Mouse (Mus musculus) forebrain, embryonic 13.5 days (tissue): ENCODE data around the gene Cbl. TPM values are rescaled to one million over a fixed set of nuclear protein-coding genes. Genes with fewer than 3 reads are reported as not detected.
"Not testable (repeated sequence)": the region's sequence is repeated elsewhere in the genome, so short reads cannot be mapped to it uniquely, and the experiment has no call there.

Experiments
- ATAC-seq: fragments of 200-750 bp; cut with Nextera tagmentation; 2 replicates; pipeline ENCODE4 v1.8.0; 2017
- H3K27ac ChIP-seq: fragments of 300-500 bp; sonication (generic); 2 replicates; pipeline ENCODE4 v1.5.1; 2015; ENCODE audit warnings: inconsistent platforms, mild to moderate bottlenecking, moderate library complexity
- H3K27me3 ChIP-seq: fragments of 300-500 bp; sonication (generic); 2 replicates; pipeline ENCODE4 v1.6.1; 2015; ENCODE audit warnings: mild to moderate bottlenecking, inconsistent platforms
- H3K36me3 ChIP-seq: fragments of 300-500 bp; sonication (generic); 2 replicates; pipeline ENCODE4 v1.6.1; 2015; ENCODE audit warnings: mild to moderate bottlenecking, inconsistent platforms; ENCODE audit not compliant: poor library complexity, severe bottlenecking
- H3K4me1 ChIP-seq: fragments of 300-500 bp; sonication (generic); 2 replicates; pipeline ENCODE4 v1.6.1; 2015; ENCODE audit warnings: inconsistent platforms
- H3K4me2 ChIP-seq: fragments of 300-500 bp; sonication (generic); 2 replicates; pipeline ENCODE4 v1.6.1; 2015; ENCODE audit warnings: inconsistent platforms, mild to moderate bottlenecking, moderate library complexity
- H3K4me3 ChIP-seq: fragments of 300-500 bp; sonication (generic); 2 replicates; pipeline ENCODE4 v1.5.1; 2015; ENCODE audit warnings: mild to moderate bottlenecking, inconsistent platforms
- H3K9ac ChIP-seq: fragments of 300-500 bp; sonication (generic); 2 replicates; pipeline ENCODE4 v1.6.1; 2015; ENCODE audit warnings: mild to moderate bottlenecking, inconsistent platforms
- H3K9me3 ChIP-seq: fragments of 300-500 bp; sonication (generic); replicated peaks from 2 replicates; pipeline ENCODE4 v1.6.1; 2016; ENCODE audit warnings: inconsistent platforms
- WGBS: fragments of 180-500 bp; shearing (Covaris S2); methylation state at CpG from one replicate; pipeline ENCODE4 v1.1.7; 2015; 5-methylcytosine and 5-hydroxymethylcytosine counted together
- polyA plus RNA-seq: library from polyadenylated mRNA; unstranded; fragments of >200 nt; fragmentation: Nextera tagmentation; extraction: Ambion mirVana; gene quantifications from 2 replicates; pipeline ENCODE4 v1.2.1, GENCODE M21; 2015

Gene Cbl
- polyA plus RNA-seq, 1 experiment from 2014 or later = 25.2 TPM

DNA sequence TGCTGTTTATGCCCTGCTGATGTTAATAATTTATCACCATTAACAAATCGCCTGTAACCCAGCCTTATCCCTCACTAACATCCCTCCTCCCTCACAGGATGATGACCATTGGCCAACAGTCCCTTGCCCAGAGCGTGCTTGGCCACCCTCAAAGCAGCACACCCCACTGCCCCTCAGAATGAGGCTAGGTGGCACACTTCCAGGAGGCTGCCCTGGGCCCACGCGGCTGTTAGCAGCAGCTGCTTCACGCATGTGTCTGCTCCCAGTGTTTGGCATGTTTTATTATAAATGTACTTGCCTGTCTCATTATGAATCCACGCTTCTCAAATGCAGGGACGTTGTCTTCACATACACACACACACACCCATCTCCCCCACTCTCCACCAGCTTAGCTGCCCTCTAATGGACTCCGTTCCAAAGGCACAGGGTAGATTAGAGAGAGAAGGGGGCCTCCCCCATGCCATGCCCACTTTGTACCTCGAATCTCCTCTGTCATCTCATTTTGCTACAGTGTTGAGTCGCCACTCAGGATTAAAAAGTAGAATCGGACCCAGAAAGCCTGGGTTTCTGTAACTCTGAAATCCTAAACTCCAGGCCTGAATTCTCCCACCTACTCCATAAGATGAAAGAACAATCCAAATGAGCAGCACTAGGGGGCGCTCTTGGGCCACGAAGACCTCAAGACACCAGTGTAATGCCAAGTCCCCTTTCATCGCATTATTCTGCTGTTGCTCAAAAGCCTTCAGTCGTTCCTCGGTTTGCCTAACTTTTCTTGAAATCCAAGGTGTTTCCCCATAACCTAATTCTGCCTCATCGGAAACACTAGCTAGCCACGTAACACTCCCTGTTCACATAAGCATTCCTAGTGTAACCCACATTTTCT, 108.1 kb downstream of the Cbl start:
- peaks cover 31% of the 10 kb centered on the region for H3K4me1 ChIP-seq
- H3K27ac ChIP-seq = no peak overlapping the region
- H3K9me3 ChIP-seq = no peaks in the 10 kb centered on the region
- peak; percentile 70 for ATAC-seq
- H3K36me3 ChIP-seq = no peaks in the 10 kb centered on the region
- 0 out of 2 replicates have a peak overlapping the region, but pooled peaks have one; percentile 2 for H3K9ac ChIP-seq
- WGBS = 34% methylated on average over 18 of the region's 18 CpGs
- H3K4me3 ChIP-seq = no peak overlapping the region
- H3K4me2 ChIP-seq = peak overlapping the region; percentile 34
- H3K27me3 ChIP-seq = peaks cover 6% of the 10 kb centered on the region; the same call in 1 of the 2 replicates

DNA sequence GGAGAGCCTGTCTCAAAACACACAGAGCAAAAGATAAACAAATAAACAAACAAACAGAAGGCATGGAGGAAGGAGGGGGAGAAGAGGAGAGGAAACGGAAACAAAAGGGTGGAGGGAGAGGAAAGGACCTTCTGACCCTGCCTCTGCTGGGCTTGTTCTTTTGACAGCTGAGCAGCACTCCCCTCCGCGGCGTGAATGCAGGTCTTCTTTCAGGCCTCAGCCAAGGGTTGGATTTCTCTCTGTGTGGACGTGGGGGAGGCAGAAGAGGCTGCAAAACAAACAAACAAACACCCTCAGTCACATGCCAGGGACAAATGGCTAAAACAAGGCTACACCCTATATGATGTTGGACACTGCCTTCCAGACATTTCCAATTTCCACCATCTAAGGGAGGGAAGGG, 108.8 kb downstream of the Cbl start:
- H3K4me2 ChIP-seq = no peak overlapping the region
- no peaks in the 10 kb centered on the region for H3K9me3 ChIP-seq
- WGBS = 68% methylated on average over 5 of the region's 5 CpGs
- H3K9ac ChIP-seq = no peak overlapping the region
- no peaks in the 10 kb centered on the region for H3K36me3 ChIP-seq
- no peak for ATAC-seq
- no peak overlapping the region for H3K4me3 ChIP-seq
- H3K4me1 ChIP-seq = peaks cover 23% of the 10 kb centered on the region
- peaks cover 6% of the 10 kb centered on the region; the same call in 1 of the 2 replicates for H3K27me3 ChIP-seq
- no peak overlapping the region for H3K27ac ChIP-seq

DNA sequence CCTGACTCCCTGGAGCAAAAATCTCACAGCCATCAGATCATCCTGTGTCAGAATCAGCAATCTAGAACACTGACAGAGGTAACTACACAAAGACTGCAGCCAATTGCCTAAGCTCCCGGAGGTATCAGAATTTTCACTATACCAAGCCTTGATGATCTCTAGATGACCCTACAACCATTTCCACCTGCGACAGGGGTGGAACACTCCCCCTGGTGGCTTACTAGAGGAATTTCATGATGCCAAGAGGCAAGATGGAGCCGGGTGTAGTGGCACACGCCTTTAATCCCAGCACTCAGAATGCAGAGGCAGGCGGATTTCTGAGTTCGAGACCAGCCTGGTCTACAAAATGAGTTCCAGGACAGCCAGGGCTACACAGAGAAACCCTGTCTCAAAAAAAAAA, 109.5 kb downstream of the Cbl start:
- Histone ChIP-seq H3K4me2 (no peak overlapping the region), H3K27ac (no peak overlapping the region), H3K9ac (no peak overlapping the region), H3K9me3 (no peaks in the 10 kb centered on the region), H3K36me3 (no peaks in the 10 kb centered on the region), H3K4me3 (no peak overlapping the region), H3K4me1 (peaks cover 18% of the 10 kb centered on the region), H3K27me3 (peaks cover 6% of the 10 kb centered on the region; the same call in 1 of the 2 replicates)
- no peak for ATAC-seq
- WGBS = 70% methylated on average over 6 of the region's 6 CpGs

DNA sequence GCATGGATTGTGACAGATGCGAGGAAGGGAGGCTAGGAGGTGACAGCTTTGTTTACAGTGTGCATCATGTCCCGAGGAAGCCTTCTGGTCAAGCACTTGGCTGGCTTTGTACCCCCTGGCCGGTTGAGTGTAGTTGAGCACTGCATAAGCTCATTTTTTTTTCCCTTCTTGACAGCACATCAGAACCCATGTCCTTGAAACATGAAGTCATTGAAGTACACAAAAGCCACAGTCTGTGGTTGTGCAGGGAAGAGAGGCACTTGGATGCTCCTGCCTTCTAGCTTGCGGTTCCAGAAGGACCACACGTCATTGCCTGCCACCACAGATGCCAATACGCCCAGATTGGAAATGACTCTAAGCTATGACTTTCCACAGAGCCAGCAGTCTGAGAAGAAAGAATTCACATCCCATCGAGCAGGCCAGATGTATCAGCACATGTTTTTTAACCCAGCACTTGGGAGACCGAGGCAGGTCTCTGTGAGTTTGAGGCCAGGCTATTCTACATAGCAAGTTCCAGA, 113.8 kb downstream of the Cbl start:
- Histone ChIP-seq H3K27ac (no peak overlapping the region), H3K9ac (no peak overlapping the region), H3K27me3 (no peaks in the 10 kb centered on the region), H3K9me3 (peaks cover 3% of the 10 kb centered on the region; the same call in 1 of the 2 replicates), H3K4me1 (0 out of 2 replicates have a peak, but pooled peaks cover 1% of the 10 kb centered on the region), H3K4me3 (no peak overlapping the region), H3K36me3 (no peaks in the 10 kb centered on the region), H3K4me2 (no peak overlapping the region)
- 83% methylated on average over 8 of the region's 8 CpGs for WGBS
- no peak for ATAC-seq

DNA sequence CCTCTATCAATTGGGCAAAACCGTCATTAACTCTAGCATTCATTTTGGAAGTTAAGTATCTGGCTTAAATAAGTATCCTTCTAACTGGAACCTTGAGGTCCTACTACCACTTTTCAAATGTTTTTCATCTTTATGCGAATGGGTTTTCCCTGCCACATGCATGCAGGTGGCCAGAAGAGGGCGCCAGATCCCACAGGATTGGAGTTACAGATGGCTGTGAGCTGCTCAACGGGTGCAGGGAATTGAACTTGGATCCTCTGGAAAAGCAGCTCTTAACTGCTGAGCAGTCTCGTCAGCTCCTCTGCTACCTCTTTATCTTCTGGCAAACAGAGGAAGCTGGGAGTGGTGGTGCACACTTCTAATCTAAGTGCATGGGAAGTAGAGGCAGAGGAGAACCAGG, 114.8 kb downstream of the Cbl start:
- no peaks in the 10 kb centered on the region for H3K36me3 ChIP-seq
- WGBS = 47% methylated on average over 5 of the region's 5 CpGs
- H3K4me3 ChIP-seq = no peak overlapping the region
- no peak for ATAC-seq
- H3K27me3 ChIP-seq = no peaks in the 10 kb centered on the region
- no peak overlapping the region for H3K27ac ChIP-seq
- peaks cover 3% of the 10 kb centered on the region; the same call in 1 of the 2 replicates for H3K9me3 ChIP-seq
- no peak overlapping the region for H3K4me2 ChIP-seq
- no peak overlapping the region for H3K9ac ChIP-seq
- peaks cover 2% of the 10 kb centered on the region; the same call in 1 of the 2 replicates for H3K4me1 ChIP-seq

DNA sequence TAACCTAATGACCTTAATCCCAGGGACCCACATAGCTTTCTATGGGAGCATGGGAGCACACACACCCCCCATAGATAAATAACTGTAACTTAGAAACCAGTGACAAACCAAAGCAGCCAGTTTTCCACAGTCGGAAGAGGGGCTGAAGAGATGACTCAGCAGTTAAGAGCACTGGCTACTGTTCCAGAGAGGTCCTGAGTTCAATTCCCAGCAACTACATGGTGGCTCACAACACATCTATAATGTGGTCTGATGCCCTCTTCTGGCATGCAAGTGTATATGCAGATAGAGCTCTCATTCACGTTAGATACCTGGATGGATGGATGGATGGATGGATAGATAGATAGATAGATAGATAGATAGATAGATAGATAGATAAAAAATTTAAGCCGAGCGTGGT, 117.7 kb downstream of the Cbl start:
- Histone ChIP-seq H3K27ac (no peak overlapping the region), H3K4me1 (peaks cover 19% of the 10 kb centered on the region), H3K4me2 (no peak overlapping the region), H3K36me3 (no peaks in the 10 kb centered on the region), H3K27me3 (no peaks in the 10 kb centered on the region), H3K9me3 (peaks cover 3% of the 10 kb centered on the region; the same call in 1 of the 2 replicates), H3K4me3 (no peak overlapping the region), H3K9ac (no peak overlapping the region)
- no peak for ATAC-seq
- WGBS = 92% methylated on average over 4 of the region's 4 CpGs

DNA sequence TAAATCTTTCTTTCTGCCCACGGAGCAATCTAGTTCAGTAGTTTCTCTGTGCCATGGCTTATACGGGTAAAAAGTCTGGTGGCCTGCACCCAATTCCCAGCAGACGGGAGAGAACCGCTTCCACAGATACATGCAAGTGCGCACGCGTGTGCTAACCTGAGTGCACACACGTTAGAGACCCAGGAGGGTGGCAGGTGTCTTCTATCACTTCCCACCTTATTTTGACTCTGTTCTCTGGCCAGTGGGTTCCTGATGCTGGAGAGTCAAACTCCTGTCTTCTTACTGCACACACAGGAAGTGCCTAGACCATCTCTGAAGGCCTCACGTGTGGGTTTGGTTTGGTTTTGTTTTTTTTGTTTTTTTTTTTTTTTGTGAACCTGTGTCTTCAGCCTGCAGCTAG, 118.2 kb downstream of the Cbl start:
- Histone ChIP-seq H3K27me3 (no peaks in the 10 kb centered on the region), H3K4me1 (peaks cover 23% of the 10 kb centered on the region), H3K4me2 (no peak overlapping the region), H3K27ac (no peak overlapping the region), H3K9me3 (peaks cover 3% of the 10 kb centered on the region; the same call in 1 of the 2 replicates), H3K9ac (no peak overlapping the region), H3K36me3 (no peaks in the 10 kb centered on the region), H3K4me3 (no peak overlapping the region)
- 93% methylated on average over 9 of the region's 9 CpGs for WGBS
- no peak for ATAC-seq

DNA sequence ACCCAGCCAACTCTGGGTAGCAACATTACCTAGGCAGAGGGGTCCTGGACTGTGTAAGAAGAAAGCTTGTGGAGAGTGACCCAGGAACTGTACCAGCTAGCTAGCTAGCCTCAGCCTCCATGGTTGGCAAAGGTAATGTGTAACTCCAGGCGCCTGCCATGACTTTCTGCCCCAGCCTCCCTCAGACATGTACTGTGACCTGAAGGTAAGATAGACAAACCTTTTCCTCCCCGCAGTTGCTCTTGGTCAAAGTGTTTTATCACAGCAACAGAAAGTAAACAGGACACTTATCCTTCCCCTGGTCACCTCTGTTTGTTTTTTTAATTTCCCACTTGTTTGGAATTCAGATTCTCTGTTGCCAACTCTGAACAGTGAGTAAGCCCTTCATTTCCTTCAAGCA, 119.4 kb downstream of the Cbl start:
- no peak for ATAC-seq
- no peak overlapping the region for H3K9ac ChIP-seq
- no peak overlapping the region for H3K4me3 ChIP-seq
- peaks cover 34% of the 10 kb centered on the region for H3K4me1 ChIP-seq
- H3K36me3 ChIP-seq = no peaks in the 10 kb centered on the region
- 93% methylated on average over 2 of the region's 2 CpGs for WGBS
- no peaks in the 10 kb centered on the region for H3K27me3 ChIP-seq
- no peak overlapping the region for H3K27ac ChIP-seq
- H3K9me3 ChIP-seq = peaks cover 3% of the 10 kb centered on the region; the same call in 1 of the 2 replicates
- H3K4me2 ChIP-seq = no peak overlapping the region

DNA sequence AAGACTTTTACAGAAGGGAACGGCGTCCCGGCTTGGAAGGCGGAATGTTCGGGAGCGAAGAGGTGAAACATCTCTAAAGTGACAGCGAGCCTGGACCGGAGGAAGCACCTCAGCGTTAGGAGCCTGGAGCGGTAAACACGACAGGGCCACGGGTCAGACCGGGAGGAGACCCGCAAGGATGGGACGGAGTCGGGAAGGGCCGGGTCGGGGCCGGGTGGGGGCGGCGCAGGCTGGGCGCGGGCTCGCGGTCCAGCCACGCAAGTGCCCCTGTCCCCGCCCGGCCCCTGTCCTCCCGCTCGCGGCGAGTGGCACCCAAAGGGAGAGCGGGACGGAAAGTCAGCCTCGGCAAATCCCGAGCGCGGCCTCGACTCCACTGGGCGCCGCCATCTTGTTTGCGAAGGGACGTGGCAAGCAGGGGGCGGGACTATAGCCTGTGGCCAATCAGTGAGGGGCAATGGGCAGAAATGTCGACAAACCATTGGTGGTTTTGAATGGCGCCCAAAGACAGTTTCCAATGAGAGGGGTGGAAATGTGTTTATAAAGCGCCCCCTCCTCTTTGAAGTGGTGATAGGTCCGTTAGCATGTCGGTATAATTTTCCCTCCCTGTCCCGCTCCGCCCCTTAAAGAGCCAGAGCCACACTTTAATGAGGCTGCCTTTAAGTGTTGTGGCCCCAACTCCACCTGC, 120.6 kb downstream of the Cbl start, which contains the start of the genes Gm49380 and Rnf26:
TSS of gene Gm49380 (minus strand) at position 396 of the 685 bp plus-strand sequence.
TSS of gene Rnf26 (minus strand) at position 413 of the 685 bp plus-strand sequence.
- Histone ChIP-seq H3K27me3 (no peaks in the 10 kb centered on the region), H3K4me3 (peak within 1 kb of the TSS; percentile 74), H3K9me3 (no peaks in the 10 kb centered on the region), H3K27ac (peak within 1 kb of the TSS; percentile 48; the same call in 1 of the 2 replicates), H3K9ac (peak within 1 kb of the TSS; percentile 84), H3K4me1 (peaks cover 46% of the 10 kb centered on the region), H3K36me3 (peaks cover 6% of the 10 kb centered on the region; the same call in 1 of the 2 replicates), H3K4me2 (peak within 1 kb of the TSS; percentile 65)
- WGBS = under 1% methylated on average over 50 of the region's 51 CpGs
- peak; percentile 97 for ATAC-seq

DNA sequence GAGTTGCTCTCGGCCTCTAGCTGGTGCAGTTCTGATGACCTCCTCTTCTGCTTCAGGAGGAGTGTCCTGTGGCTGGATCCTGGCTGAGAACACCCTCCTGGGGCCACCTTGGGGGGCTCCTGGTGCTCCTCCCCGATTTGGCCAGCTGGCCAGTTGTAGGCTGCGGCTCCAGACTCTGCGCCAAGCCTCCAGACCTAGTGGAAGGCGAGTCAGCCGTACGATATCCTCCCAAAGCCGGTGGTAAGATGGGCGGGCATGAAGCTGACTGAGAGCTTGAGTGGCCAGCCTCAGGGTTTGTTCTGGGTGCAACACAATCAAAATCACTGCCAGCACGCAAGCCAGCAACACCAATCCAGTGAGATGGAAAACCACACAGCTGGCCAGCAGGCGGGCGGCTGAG, 121.9 kb downstream of the Cbl start:
- not testable (repeated sequence) for H3K4me3 ChIP-seq, ATAC-seq, H3K9ac ChIP-seq, H3K9me3 ChIP-seq, H3K27me3 ChIP-seq, H3K27ac ChIP-seq, H3K36me3 ChIP-seq
- H3K4me2 ChIP-seq = peak overlapping the region; percentile 65
- H3K4me1 ChIP-seq = peaks cover 59% of the 10 kb centered on the region
- 73% methylated on average over 10 of the region's 12 CpGs for WGBS

DNA sequence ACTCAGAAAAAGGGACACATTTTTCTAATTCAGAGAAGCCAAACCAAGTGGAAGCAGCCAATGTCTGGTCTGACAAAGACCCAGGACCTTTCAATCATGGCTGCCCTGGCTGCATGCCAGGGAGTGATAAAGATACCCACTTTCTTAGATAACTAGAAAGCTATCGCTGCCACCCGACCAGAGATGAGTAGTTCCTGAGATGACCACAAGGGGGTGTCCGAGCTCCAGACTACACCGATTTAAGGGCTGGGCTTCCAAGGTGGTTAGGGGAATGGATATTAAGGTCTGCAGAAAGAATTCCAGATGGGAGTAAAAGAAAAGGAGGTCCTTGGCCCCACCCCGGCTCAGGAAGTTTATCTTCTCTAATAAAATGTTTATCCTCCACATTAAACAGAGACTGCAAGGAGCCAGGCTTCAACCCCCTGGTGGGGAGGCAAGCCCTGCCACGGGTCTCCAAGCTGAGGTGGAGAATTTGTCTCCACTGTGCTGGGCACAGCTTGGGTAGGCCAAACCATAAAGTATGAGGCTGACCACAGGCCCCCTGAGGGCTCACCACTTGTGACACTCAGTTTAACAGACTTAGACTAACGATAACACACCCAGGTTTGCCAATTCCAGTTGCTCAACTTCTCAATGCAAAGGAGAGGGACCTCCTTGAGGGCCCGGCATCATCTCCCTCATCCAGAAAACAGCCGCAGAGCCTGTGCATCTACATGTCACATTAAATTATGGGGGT, 124.3 kb downstream of the Cbl start:
- H3K4me2 ChIP-seq = peak overlapping the region; percentile 46
- no peaks in the 10 kb centered on the region for H3K27me3 ChIP-seq
- H3K27ac ChIP-seq = no peak overlapping the region
- 32% methylated on average over 9 of the region's 9 CpGs for WGBS
- H3K36me3 ChIP-seq = peaks cover 24% of the 10 kb centered on the region
- H3K4me3 ChIP-seq = peak overlapping the region; percentile 7; the same call in 1 of the 2 replicates
- 0 out of 2 replicates have a peak overlapping the region, but pooled peaks have one; percentile 43 for H3K9ac ChIP-seq
- H3K9me3 ChIP-seq = no peaks in the 10 kb centered on the region
- H3K4me1 ChIP-seq = peaks cover 69% of the 10 kb centered on the region
- ATAC-seq = no peak
